Mouse (Mus musculus) bone marrow, adult 2 months (tissue): ENCODE measurements at regions not wholly inside any gene's neighbourhood (a gene's known extent, or its start where the extent isn't known, plus 50 kb on each side); places are given as distances from the start of the nearest gene placed in this dataset.

ENCODE experiments used
- CTCF ChIP-seq: fragments of 200-500 bp; IDR thresholded peaks from 2 replicates; pipeline ENCODE4 v1.5.1; 2011; ENCODE audit warnings: low read length, control low read depth; ENCODE audit not compliant: control insufficient read depth, insufficient read depth
- POLR2A ChIP-seq: fragments of 200-500 bp; IDR thresholded peaks from 2 replicates; pipeline ENCODE4 v1.6.1; 2011; ENCODE audit warnings: low read depth, mild to moderate bottlenecking, control low read depth, low read length, borderline replicate concordance; ENCODE audit not compliant: control insufficient read depth

DNA sequence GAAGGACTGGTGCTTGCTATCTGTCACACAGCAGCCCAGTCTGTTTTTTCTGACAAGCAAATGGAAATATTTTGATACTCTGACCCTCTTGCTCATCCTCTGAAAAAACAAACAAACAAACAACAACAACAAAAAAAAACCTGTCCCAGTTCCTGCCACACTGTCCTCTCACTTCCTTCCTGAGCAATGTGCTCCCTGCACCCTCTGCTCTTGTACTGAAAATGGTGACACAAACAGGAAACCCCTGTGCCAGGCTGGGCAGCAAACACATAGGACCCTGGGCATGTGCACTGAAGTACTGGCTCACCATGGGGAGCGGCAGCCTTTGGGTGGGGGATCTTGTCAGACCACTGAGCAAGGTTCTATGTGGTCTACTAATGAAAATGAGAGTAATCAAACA lies 76.2 kb downstream of the Kctd12 start:
- TF ChIP-seq CTCF (no peak), POLR2A (no peak)
